Mouse (Mus musculus): ENCODE measurements at regions not wholly inside any gene's neighbourhood (a gene's known extent, or its start where the extent isn't known, plus 50 kb on each side); places are given as distances from the start of the nearest gene placed in this dataset.

DNA sequence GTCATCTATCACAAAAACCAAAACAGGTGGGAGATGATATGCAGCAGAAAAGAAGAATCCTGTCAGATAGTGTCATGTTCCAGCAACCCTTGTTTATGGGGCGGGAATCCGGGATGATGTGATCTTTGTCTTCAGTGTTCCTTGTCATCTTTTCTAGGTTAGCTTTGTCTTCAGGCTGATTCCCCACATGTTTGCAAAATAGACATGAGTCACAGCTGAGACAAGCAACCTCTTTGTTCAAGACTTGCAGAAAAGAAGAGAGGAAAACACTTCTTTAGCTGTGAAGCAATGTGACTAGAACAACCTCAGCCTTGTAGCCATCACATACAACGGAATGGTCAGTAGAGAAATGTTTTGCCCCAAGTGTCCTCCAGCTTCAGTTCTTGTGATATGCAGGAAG is 77.8 kb downstream of the Spry2 start:
- ATAC-seq (replicated peaks; ENCODE audit: low FRiP score, low read depth) = no peak
- DNase-seq (ENCODE audit: low spot score) = no peak
- Histone ChIP-seq H3K4me3 (replicated peaks; ENCODE audit: low read depth, low read length) (no peak overlapping the region), H3K9ac (ENCODE audit: low read depth, low read length) (no peak overlapping the region), H3K27ac (no peak overlapping the region), H3K36me3 (ENCODE audit: insufficient read depth, low read length) (no peaks in the 10 kb centered on the region), H3K9me3 (replicated peaks; ENCODE audit: low read length) (no peaks in the 10 kb centered on the region), H3K4me1 (replicated peaks; ENCODE audit: insufficient read depth, low read length) (no peaks in the 10 kb centered on the region), H3K27me3 (ENCODE audit: insufficient read depth, low read length) (no peaks in the 10 kb centered on the region), H3K4me2 (ENCODE audit: low read length) (no peak overlapping the region)
- 96% methylated on average over 3 of the region's 3 CpGs for WGBS
- no peak for TF ChIP-seq CTCF (IDR thresholded peaks at IDR 0.05; ENCODE audit: low read depth)

DNA sequence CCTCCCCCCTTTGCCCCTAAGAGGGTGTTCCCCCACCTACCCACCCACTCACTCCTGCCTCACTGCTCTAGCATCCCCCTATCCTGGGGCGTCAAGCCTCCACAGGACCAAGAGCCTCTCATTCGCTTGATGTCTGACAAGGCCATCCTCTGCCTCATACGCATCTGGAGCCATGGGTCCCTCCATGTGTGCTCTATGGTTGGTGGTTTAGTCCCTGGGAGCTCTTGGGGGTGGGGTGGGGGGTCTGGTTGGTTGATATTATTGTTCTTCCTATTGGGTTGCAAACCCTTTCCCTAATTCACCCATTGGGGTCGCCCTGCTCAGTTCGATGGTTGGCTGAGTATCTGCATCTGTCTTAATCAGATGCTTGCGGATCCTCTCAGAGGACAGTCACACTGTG is 79.1 kb downstream of the Spry2 start:
- H3K4me2 ChIP-seq (ENCODE audit: low read length) = no peak overlapping the region
- no peak overlapping the region for H3K4me3 ChIP-seq (replicated peaks; ENCODE audit: low read depth, low read length)
- ATAC-seq (replicated peaks; ENCODE audit: low FRiP score, low read depth) = no peak
- no peak overlapping the region for H3K27ac ChIP-seq
- H3K36me3 ChIP-seq (ENCODE audit: insufficient read depth, low read length) = no peaks in the 10 kb centered on the region
- 96% methylated on average over 6 of the region's 6 CpGs for WGBS
- no peak for DNase-seq (ENCODE audit: low spot score)
- TF ChIP-seq CTCF (IDR thresholded peaks at IDR 0.05; ENCODE audit: low read depth) = no peak
- H3K9me3 ChIP-seq (replicated peaks; ENCODE audit: low read length) = no peaks in the 10 kb centered on the region
- H3K9ac ChIP-seq (ENCODE audit: low read depth, low read length) = no peak overlapping the region
- H3K4me1 ChIP-seq (replicated peaks; ENCODE audit: insufficient read depth, low read length) = no peaks in the 10 kb centered on the region
- no peaks in the 10 kb centered on the region for H3K27me3 ChIP-seq (ENCODE audit: insufficient read depth, low read length)

DNA sequence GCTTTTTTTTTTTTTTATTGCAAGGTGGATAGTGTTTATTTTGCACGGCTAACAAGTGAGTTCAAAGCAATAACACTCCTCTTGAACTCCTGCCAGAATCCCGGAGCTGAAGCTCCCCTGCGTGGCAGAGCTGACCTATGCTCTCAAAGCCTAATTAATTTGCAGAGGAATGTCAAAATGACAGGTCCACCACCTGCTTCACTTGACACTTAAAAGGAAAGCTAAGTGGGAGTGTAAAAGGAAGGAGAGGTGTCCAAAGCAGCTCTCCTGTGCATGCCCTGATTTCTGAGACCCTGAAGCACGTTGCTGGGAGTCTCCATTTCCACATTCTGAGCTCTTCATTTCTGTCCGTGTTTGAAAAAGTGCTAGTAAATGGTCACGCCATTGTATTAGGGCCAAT is 80.8 kb downstream of the Spry2 start:
- DNase-seq (ENCODE audit: low spot score) (peak; percentile 57), ATAC-seq (replicated peaks; ENCODE audit: low FRiP score, low read depth) (peak; percentile 66)
- TF ChIP-seq CTCF (IDR thresholded peaks at IDR 0.05; ENCODE audit: low read depth) = no peak
- Histone ChIP-seq H3K4me2 (ENCODE audit: low read length) (peak overlapping the region; percentile 58), H3K9ac (ENCODE audit: low read depth, low read length) (no peak overlapping the region), H3K27ac (no peak overlapping the region), H3K36me3 (ENCODE audit: insufficient read depth, low read length) (no peaks in the 10 kb centered on the region), H3K27me3 (ENCODE audit: insufficient read depth, low read length) (no peaks in the 10 kb centered on the region), H3K4me3 (replicated peaks; ENCODE audit: low read depth, low read length) (peak overlapping the region; percentile 17; the same call in 1 of the 2 replicates), H3K4me1 (replicated peaks; ENCODE audit: insufficient read depth, low read length) (no peaks in the 10 kb centered on the region), H3K9me3 (replicated peaks; ENCODE audit: low read length) (no peaks in the 10 kb centered on the region)
- WGBS = 9% methylated on average over 6 of the region's 6 CpGs

DNA sequence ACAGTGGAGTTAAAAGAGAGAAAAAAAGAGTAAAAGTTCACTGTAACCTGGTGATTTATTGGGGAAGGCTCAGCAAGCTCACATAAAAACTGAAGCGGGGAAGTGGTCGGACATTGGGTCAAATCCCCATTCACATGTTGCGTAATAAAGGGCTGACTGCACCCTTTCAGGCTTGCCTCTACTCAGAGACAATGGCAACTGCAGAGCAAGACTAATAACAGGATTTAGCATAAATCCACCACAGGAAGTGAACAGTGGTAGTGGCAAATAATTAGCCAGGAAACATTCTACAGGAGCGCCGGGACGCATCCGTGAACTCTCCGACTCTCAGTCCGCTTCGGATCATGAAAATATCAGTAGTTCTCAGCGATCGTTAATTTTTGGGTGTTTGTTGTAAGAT is 81.3 kb downstream of the Spry2 start:
- H3K4me1 ChIP-seq (replicated peaks; ENCODE audit: insufficient read depth, low read length) = no peaks in the 10 kb centered on the region
- peak overlapping the region; percentile 58 for H3K4me2 ChIP-seq (ENCODE audit: low read length)
- H3K36me3 ChIP-seq (ENCODE audit: insufficient read depth, low read length) = no peaks in the 10 kb centered on the region
- no peak for TF ChIP-seq CTCF (IDR thresholded peaks at IDR 0.05; ENCODE audit: low read depth)
- WGBS = 1% methylated on average over 12 of the region's 12 CpGs
- H3K27ac ChIP-seq = no peak overlapping the region
- DNase-seq (ENCODE audit: low spot score) (peak; percentile 85), ATAC-seq (replicated peaks; ENCODE audit: low FRiP score, low read depth) (peak; percentile 78)
- no peaks in the 10 kb centered on the region for H3K27me3 ChIP-seq (ENCODE audit: insufficient read depth, low read length)
- H3K9me3 ChIP-seq (replicated peaks; ENCODE audit: low read length) = no peaks in the 10 kb centered on the region
- no peak overlapping the region for H3K9ac ChIP-seq (ENCODE audit: low read depth, low read length)
- H3K4me3 ChIP-seq (replicated peaks; ENCODE audit: low read depth, low read length) = peak overlapping the region; percentile 17; the same call in 1 of the 2 replicates

DNA sequence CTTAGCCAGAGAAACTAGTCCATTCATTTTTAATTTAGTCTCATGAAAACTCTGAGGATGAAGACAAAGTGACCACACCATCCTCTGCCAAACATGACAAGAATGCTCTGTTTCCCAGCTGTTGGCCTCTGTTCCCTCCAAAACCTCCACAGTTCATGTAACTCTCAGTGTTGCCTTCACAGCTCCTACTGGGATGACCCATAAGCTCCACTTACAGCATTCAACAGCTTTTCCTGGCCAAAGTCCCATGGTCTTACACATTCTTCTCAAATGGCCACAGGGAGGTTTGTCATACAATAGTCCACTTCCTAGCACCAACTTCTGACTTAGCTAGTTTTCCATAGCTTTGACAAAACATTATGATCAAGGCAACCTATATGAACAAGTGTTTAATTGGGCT is 83.0 kb downstream of the Spry2 start:
- no peaks in the 10 kb centered on the region for H3K4me1 ChIP-seq (replicated peaks; ENCODE audit: insufficient read depth, low read length)
- H3K27ac ChIP-seq = no peak overlapping the region
- no peaks in the 10 kb centered on the region for H3K9me3 ChIP-seq (replicated peaks; ENCODE audit: low read length)
- ATAC-seq (replicated peaks; ENCODE audit: low FRiP score, low read depth) (no peak), DNase-seq (ENCODE audit: low spot score) (no peak)
- no peak overlapping the region for H3K4me3 ChIP-seq (replicated peaks; ENCODE audit: low read depth, low read length)
- no peaks in the 10 kb centered on the region for H3K27me3 ChIP-seq (ENCODE audit: insufficient read depth, low read length)
- no peak overlapping the region for H3K4me2 ChIP-seq (ENCODE audit: low read length)
- no peak for TF ChIP-seq CTCF (IDR thresholded peaks at IDR 0.05; ENCODE audit: low read depth)
- no peak overlapping the region for H3K9ac ChIP-seq (ENCODE audit: low read depth, low read length)
- H3K36me3 ChIP-seq (ENCODE audit: insufficient read depth, low read length) = no peaks in the 10 kb centered on the region

DNA sequence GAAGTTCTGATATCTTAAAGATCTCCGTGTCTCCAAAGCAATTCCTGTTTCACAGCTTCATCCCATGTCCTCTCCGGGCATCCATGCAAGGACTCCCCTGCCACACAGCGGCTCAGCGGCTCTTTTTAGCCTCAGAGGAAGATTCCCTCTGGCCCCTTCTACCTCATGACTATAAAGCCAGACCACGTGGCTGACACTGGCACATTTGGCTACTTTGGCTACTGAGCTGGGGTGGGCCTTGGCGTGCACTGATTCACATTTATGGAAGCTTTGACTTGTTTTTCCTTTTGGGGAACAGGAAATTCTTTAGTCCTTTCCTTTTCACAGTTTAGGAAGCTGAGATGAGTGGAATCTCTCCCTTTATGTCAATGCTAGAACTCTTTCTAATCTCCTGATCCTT is 83.5 kb downstream of the Spry2 start:
- DNase-seq (ENCODE audit: low spot score) (no peak), ATAC-seq (replicated peaks; ENCODE audit: low FRiP score, low read depth) (no peak)
- Histone ChIP-seq H3K9ac (ENCODE audit: low read depth, low read length) (no peak overlapping the region), H3K4me3 (replicated peaks; ENCODE audit: low read depth, low read length) (no peak overlapping the region), H3K9me3 (replicated peaks; ENCODE audit: low read length) (no peaks in the 10 kb centered on the region), H3K27me3 (ENCODE audit: insufficient read depth, low read length) (no peaks in the 10 kb centered on the region), H3K4me1 (replicated peaks; ENCODE audit: insufficient read depth, low read length) (no peaks in the 10 kb centered on the region), H3K4me2 (ENCODE audit: low read length) (no peak overlapping the region), H3K36me3 (ENCODE audit: insufficient read depth, low read length) (no peaks in the 10 kb centered on the region), H3K27ac (no peak overlapping the region)
- no peak for TF ChIP-seq CTCF (IDR thresholded peaks at IDR 0.05; ENCODE audit: low read depth)
- WGBS = 84% methylated on average over 6 of the region's 6 CpGs

DNA sequence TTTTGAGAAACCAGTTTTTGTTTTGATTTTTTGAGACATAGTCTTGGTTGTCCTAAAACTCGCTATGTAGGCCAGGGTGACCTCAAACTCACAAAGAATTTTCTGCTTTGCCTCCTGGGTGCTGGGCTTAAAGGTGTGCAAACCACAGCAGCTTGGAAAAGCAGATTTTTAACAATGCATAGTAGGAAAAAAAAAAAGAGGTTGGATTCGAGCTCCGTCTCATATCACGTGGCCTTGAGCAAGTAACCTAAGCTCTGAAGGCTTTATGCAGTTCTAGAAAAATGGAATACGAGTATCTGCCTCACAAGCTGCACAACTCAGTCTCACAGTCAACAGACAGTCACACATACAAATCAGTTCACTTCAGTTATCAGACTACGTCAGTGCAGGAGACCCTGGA is 90.9 kb downstream of the Spry2 start:
- Histone ChIP-seq H3K36me3 (ENCODE audit: insufficient read depth, low read length) (no peaks in the 10 kb centered on the region), H3K27me3 (ENCODE audit: insufficient read depth, low read length) (no peaks in the 10 kb centered on the region), H3K4me1 (replicated peaks; ENCODE audit: insufficient read depth, low read length) (no peaks in the 10 kb centered on the region; the same call in 1 of the 2 replicates), H3K4me2 (ENCODE audit: low read length) (no peak overlapping the region), H3K27ac (no peak overlapping the region), H3K9ac (ENCODE audit: low read depth, low read length) (no peak overlapping the region), H3K9me3 (replicated peaks; ENCODE audit: low read length) (no peaks in the 10 kb centered on the region), H3K4me3 (replicated peaks; ENCODE audit: low read depth, low read length) (no peak overlapping the region)
- no peak for TF ChIP-seq CTCF (IDR thresholded peaks at IDR 0.05; ENCODE audit: low read depth)
- DNase-seq (ENCODE audit: low spot score) (no peak), ATAC-seq (replicated peaks; ENCODE audit: low FRiP score, low read depth) (no peak)
- WGBS = 68% methylated on average over 6 of the region's 6 CpGs
